Mouse (Mus musculus) lung, postnatal 0 days (tissue): ENCODE measurements around the gene Prkcq.

Experiments
- CTCF ChIP-seq: IDR thresholded peaks from 2 replicates; pipeline ENCODE4 v1.5.1; 2016; ENCODE audit warnings: antibody characterized with exemption, mild to moderate bottlenecking
- EP300 ChIP-seq: IDR thresholded peaks from 2 replicates; pipeline ENCODE4 v1.6.1; 2016; ENCODE audit warnings: antibody characterized with exemption, mild to moderate bottlenecking, control low read depth

DNA sequence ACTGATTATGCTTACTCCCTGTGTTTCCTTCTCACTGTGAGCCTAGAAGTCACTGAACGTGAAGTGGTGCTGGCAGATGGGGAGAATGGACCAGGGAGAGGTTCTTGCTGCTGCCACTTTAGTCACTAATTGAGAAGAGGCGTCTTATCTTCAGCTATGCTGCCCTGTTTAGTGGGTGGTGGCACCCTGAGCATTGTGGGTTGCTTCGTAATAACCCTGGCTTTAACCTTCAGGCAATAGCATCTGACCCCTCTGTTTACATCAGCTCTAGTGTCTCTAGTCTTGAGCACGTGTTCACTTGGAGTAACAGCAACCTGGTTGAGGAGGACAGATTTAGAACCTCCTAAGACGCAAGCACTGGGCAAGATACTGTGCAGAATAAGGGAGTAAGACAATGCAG lies 44.9 kb downstream of the Prkcq start:
- no peak for TF ChIP-seq CTCF
- no peak for TF ChIP-seq EP300
